Mouse (Mus musculus): ENCODE measurements at regions not wholly inside any gene's neighbourhood (a gene's known extent, or its start where the extent isn't known, plus 50 kb on each side); places are given as distances from the start of the nearest gene placed in this dataset.

DNA sequence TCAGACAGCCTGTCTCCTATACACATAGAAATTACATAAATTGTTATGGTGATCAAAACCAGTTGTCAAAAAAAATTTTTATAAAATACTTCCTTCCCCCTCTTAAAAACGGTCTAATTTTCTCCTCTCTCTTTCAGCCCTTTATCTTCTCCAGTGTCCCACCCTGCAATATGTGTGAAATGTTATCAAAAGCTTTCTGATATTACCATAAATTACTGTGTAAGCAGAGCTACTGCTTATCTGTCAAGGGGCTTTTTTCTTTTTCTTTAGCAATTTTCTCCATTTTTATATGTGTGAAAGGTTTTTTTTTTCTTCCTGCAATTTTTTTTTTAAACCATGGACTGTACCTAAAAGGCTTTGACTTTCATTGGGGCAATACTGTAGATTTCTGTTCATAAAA, 508.4 kb upstream of the Adgrl2 start:
- no peak for DNase-seq (ENCODE audit: low read depth)

DNA sequence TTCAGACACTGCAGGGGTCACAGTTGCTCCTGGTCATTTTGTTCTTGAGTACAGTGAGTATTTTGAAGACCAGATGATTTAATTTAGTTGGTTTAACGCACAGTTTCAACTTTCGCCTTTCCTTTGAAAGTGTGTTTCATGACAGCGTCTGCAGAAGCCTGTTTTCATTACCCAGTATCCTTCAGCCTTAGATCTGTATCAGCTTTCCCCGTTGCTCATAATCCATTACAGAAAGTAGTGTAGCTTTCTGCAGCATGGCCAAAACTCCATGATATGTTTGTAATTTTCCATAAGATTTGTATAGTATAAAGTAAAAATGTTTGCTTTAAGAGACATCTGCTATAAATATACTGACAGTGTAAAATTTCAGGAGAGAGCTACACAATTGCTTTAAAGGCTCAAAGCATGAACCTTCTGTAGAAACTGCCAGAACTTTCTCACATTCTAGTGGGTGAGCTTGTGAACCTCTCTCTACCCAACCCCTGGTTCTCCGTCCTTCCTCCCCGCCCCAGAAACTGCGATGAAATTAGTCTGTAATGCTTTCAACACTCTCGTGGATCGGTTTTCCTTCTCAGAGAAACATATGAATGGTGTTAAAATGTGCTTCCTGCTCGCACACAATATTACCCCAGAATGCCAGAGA, 506.6 kb upstream of the Adgrl2 start:
- no peak for DNase-seq (ENCODE audit: low read depth)

DNA sequence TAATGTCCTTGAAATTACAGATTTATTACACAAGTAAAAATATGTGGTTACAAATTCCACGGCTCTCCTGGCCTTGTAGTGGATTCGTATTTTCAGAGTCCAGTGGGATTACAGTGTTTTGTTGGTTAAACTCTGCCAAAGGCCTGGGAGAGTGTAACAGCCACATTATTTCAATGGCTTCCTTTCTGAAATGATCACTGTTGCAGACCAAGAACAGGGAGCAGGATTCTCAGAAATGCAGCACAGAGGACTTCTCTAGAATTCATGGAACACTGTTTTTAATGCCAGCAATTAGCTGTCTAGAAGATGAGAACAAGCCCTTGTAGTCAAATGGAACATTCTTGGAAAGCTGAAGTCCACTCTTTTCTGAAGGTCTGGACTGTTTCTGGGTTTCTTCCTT, 505.8 kb upstream of the Adgrl2 start:
- no peak for DNase-seq (ENCODE audit: low read depth)

DNA sequence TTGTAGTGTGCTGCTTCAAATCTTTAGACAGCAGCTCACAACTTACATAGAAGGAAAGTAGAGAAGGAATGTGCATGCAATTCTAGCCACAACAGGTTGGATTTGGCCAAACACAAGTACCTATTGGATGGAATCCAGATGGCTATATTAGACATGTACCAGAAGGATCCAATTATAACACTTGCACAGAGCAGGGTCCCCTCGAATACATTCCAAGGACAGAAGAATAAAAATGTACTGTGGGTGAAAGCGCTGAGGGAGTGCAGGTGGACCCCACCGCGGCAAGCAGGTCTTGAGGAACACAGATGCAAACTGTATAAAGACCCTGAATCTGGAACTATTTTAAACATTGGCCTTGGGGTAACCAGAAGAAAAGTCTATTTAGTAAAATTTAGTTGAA, 497.8 kb upstream of the Adgrl2 start:
- no peak for DNase-seq (ENCODE audit: low read depth)

DNA sequence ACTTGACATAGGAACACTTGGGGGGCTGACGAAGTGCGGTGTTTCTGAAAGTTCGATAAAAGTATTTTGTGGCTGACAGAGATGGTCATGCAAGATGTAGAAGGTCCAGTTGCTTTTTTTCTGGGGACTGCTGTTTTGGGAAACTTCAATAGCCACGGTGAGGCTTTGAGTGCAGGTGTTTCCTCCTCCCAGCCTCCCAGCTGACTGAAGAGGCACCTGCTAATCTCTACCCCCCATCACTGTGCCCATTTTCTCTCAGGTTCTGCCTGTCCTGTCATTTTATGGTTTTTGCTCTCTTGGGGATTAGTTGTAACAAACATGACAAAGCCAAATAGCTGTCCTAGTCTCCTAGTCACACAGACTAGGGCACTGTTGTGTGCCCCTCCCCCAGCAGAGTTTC, 495.1 kb upstream of the Adgrl2 start:
- DNase-seq (ENCODE audit: low read depth) = no peak

DNA sequence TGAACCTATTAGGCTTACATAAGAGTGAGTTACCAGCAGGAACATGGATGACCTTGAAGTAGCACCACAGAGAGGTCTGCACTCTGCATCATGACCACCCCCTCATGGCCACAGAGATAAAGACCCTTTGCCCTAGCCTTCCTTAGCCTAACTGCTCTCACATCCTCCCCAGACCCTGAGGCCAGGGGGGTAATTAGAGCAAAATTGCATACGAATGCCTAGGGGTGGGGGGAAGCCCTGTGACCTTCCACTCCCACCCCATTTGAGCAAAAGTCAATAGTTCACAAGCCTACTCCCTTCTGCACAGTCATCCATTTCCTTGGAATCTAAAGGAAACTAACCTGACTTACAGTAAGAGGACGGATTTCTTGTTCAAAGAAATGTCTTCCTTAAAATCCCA, 494.0 kb upstream of the Adgrl2 start:
- DNase-seq (ENCODE audit: low read depth) = no peak

DNA sequence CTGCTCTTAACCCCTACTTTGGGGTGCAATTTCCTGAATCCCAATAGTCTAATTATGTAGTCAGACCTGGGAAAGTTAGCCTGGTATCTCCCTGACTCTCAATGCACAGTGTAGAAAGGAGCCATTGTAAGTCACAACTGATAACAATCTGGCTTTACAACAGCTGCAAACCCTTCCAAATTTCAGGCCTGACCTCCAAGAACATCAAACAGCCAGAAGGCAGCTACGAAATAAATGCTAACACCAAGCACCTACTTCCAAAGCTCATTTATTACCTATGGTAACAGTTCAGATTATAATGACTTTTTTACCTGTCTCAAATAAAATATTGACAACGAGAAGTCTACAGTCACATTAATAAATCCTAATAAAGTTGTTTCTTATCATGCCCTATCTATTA, 485.8 kb upstream of the Adgrl2 start:
- no peak for DNase-seq (ENCODE audit: low read depth)

DNA sequence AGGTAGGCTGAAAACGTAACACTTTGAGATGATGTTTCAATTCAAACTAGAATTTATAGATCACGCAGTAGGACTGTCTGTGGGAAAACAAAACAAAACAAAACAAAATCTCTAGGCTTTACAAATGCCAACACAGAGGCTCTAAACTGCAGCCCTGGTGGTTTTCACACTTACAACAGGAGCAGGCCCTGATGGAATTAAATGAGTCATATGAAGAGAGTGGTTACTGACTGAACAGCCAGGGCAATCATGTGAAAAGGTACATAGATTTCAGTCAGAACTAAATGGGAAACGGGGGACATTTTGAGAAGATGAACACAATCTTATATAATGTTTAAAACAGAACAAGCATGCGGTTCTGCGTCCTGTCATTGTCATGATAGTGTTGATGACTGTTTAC, 476.6 kb upstream of the Adgrl2 start:
- no peak for DNase-seq (ENCODE audit: low read depth)

DNA sequence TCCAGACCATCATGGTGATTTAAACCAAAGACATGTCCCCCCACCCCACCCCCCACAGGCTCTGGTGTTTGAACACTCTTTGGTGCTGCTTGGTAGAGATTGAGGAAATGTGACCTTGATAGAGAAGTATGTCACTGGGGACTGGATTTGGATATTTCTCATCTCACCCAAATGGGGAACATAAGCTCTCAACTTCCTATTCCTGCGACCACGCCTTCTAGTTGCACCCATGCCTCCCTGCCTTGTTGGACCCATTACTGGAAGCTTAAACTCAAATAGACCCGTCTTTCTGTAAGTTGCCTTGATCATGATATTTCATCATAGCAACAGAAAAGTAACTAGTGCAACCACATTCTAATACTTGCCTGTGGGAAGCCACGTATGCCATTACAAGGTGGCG, 474.2 kb upstream of the Adgrl2 start:
- DNase-seq (ENCODE audit: low read depth) = peak; percentile 2

DNA sequence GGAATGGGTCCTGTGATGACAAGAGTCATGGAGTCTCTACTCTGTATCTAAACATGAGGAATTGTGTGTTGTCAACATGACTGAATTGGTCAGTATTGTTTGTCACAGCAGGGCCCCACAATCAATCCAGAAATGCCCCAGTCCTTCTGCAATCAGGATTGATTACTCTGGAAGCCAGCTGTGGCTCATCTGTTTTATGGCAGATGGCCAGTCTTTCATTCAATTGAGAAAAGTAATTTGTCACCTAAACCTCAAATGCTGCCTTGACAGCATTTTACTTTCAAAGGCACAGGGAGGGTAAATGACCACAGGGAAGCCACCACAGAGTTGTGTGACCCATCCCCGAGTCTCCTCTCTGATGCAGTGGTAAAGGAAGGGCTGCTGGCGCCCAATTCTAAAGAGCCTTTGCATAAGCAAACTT, 471.8 kb upstream of the Adgrl2 start:
- no peak for DNase-seq (ENCODE audit: low read depth)

DNA sequence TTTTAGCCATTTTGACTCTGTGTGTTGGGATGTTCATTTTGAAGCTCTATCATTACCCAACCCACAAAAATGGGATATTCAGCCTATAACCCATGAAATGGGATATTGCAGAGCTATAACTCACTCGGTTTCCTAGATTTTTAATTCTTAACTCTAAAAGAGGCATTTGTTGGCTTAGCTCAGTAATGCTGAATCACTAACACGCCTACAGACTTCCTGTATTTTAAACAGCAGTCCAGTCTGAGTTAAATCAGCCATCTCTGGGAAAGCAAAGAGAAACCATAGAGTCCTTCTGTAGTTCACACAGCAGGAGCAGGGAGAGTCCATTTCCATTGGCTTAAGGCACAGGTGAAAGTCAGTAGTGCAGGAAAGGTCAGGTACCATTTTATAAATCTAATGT, 471.3 kb upstream of the Adgrl2 start:
- no peak for DNase-seq (ENCODE audit: low read depth)

DNA sequence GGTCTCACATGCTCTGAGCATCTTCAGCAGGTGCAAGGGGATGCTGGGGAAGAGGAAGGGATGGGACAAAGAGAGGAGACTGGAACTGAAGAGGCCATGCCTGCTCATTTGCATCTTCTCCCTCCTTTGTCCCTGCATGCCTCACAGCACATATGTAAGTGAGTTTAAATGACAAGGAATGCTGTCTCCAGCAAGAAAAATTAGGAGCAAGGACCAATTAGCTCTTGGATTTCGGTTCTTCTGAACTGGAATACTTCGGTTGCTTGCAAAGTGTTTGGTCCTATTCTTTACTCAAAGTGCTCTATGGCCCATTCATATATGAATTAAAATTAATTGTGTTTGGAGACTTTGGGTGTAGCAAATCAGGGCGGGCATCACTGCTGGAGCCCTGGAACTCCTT, 459.0 kb upstream of the Adgrl2 start:
- DNase-seq (ENCODE audit: low read depth) = no peak

DNA sequence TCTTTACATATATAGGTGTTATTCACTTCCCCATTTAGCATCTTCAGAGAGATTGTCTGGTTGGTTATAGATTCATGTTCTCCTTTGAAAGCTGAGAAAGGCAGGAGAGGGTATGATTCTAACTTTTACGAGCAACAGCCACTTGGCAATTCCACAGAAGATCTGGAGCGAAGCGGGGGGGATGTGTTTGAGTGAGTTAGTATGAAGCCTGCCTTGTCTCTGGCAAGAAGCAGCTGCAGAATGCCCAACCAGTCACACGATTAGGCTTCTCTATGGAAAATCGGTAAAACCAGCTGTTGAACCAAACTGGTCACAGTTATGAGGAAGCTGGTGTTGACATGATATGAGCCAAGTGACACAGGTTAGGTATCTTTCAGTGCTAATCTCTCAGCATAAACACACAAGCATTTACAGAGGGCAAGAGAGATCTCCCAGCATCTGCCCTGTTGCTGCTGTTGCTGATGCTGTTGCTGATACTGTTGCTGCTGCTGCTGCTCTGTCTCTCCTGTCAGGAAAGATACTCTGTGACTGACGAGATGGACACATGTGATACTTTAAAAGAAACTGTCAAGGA, 455.7 kb upstream of the Adgrl2 start:
- no peak for DNase-seq (ENCODE audit: low read depth)

DNA sequence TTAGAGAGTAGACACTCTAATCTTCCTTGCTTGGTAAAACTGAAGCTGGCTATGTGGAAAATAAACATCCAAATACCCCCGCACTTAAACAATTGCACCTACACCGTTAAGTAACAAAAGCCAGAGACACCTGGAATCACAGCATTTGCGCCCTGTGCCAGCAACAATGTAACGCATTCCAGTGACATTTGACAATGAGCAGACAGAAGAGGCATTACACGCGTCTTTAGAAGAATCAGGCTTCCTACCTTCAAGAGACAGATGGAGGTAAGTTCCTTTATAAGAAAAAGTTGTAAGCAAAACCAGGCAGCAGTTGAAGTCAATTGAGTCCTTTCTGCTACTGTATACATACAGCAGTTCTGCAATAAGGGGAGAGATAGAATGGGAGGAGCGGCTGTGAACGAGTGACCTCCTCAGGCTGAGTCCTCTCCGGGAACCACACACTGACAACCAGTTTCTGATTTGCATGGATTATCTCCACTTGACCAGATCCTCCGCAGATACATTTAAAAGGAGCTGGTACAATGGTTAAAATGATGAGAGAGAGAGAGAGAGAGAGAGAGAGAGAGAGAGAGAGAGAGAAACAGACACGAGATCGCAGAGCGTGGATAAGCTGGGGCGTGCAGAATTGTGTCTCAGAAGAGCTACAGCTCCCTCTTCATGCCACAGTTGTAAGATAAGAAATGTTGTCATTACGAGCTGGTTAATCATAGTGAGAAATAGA, 454.7 kb upstream of the Adgrl2 start:
- DNase-seq (ENCODE audit: low read depth) = peak; percentile 5

DNA sequence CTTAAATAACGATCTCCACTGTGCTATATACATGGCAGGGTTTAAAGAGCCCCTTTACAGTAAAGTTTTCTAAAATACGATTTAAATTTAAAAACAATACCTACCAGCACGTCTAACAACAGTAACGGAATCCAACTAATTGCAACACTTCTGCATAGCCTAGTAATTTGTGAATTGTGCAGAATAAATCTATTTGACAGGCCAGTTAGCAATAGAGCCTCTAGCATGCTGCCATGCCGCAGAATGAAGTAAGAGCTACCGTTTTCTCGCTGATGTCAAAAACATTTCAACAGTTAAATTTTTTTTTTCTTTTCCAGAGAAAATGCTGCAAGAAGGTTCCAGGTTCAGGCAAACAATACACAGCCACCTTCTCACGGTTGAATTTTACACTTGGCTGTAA, 454.0 kb upstream of the Adgrl2 start:
- no peak for DNase-seq (ENCODE audit: low read depth)

DNA sequence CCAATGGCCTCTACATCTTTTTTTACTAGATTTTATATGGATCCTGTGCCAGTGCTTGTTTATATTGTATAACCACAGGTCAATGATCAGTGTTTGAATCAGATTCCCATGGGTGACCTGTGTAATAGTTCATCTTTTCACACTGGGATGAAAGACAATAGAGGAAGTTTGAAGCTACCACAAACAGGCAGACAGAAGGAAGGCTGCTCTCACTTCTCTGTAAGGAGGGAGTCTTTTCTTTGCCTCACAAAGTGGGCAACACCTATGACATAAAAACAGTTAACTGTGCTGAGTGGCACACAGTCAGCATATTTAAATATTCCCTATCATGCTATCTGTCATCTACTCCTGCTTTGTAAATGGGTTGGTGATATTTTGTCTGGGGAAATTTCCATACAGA, 450.9 kb upstream of the Adgrl2 start:
- DNase-seq (ENCODE audit: low read depth) = no peak

DNA sequence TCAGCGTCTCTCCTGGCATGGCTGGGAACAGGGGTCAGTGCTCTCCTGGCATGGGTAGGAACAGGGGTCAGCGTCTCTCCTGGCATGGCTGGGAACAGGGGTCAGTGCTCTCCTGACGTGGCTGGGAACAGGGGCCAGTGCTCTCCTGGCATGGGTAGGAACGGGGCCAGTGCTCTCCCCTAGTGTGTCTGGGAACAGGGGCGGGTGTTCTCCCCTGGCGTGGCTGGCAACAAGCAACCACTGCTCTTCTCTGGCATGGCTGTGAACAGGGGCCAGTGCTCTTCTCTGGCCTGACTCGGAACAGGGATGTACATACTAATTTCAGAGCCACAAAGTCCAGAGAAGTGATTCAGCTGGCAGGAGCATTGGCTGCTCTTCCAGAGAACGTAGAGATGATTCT, 447.4 kb upstream of the Adgrl2 start:
- no peak for DNase-seq (ENCODE audit: low read depth)

DNA sequence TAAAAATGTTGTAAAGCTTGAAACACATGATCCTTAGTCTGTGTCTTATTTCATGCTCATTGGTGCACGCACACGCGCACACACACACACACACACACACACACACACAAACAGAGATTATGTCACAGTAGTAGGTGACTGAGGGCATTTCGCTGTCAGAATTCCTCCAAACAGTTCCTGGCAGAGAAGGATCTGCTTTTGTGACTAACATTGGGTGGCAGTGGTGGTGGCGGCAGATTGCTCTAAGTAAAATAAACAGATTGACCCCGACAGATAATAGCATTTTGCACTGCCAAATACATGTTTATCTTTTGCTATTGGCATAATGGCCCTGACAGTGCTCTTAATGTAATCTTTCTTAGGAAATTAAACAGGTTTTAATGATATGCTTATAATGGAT, 446.6 kb upstream of the Adgrl2 start:
- DNase-seq (ENCODE audit: low read depth) = no peak

DNA sequence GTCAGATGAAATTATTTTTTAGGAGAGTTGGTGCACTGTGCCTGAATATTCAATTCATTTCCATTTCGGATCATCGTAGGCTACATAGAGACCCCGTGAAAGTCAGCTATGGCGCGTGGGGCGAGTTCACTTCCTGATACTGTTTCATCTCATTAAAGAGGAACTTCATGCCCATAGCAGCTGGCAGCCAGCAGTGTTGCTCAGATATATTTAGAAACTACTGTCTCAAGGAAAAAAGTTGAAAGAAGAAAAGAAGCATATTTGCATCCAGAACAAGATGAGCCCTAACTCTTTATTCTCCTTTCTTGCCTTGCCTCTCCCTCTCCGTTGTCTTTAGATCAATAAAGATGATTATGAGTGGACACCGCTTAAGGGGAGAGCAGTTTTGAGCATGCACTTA, 446.1 kb upstream of the Adgrl2 start:
- DNase-seq (ENCODE audit: low read depth) = no peak

DNA sequence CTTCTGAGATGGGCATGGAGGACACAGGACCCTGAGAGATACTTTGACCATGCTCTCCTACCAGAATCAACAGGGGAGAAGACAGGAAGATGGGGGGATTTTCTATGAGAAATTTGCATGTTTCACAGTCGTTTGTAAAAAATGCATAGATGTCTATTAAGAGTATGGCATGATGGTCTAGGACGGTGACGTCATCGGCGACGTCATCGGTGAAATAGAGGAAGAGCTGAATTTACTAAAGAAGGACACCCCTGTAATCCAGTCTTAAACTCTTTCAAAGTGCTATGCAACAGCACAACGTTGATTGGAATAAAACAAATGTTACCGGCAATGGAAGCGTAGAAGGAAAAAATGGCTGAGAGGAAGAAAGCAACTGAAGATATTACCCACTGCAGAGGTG, 441.4 kb upstream of the Adgrl2 start:
- DNase-seq (ENCODE audit: low read depth) = no peak

DNA sequence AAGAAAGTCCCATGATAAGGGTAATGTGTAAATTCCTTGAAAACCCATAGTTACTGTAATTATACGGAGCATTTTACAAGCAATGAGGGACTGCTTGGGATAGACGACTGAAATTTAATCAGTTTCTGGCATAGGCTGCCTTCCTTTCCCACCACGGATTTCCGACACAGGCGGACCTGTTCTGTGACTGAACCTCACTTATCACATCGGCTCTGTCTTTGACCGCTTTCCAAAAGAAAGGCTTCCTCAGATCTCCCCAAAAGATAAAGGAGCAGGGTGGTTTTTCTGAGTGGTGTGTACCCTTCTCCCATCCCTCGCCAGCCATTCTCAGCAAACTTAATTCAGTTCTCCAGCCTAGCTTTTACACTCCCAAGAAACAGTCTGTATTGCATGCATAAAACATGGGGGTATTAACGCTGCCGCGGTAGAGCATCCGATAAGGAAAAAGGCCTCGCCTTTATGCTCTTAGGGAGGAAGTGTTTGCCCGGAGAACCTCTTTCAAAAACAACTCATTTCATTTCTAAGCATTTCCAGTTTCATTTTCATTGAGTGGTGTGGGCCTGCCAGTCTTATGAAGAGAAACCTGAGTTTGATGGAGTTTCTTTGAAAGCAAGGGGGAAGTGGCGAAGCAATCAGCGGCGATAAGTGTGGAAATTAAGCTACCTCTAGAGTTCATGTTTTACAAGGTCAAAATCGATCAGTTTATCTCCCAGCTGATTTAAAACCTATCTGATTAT, 435.8 kb upstream of the Adgrl2 start:
- no peak for DNase-seq (ENCODE audit: low read depth)

DNA sequence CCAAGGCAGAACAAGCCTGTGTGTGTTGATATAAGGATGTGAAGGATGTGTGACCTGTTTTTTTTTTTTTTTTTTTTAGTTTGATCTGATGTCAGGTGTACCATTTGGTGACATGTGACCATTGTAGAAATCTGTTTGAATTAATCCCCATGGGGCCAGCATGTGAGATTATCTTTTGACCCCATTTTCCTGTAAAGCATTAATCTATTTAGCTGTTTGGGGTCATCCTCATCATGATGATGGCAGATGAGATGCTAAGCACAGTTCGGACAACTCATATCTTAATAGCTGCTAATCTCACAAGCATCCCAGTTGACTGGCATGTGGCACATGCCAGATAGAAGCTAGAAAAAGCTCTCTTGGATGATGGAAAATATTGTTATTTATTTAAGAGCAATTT, 434.0 kb upstream of the Adgrl2 start:
- no peak for DNase-seq (ENCODE audit: low read depth)

DNA sequence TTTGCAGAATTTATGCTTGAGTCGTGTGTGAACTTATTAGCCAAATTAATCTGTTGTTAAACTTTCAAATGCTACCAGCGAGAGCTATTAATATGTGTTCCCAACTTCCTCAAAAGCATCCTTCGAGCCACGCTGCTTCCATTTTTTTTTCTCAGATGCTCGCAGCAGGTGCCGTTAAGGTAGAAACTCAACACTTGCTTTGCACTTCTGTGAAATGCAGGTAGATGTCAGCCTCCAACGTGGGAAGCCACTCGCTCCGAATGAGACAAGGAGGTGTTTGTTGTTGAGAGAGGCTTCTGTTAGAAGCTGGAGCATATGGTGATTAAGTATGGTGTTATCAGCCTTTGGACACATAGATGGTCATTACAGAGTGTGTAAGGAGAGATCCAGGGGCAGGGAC, 433.1 kb upstream of the Adgrl2 start:
- DNase-seq (ENCODE audit: low read depth) = no peak

All from 416B (cell line).